Mouse (Mus musculus) liver, embryonic 18 days (tissue): ENCODE measurements around the gene Trim27. TPM values are rescaled to one million over a fixed set of nuclear protein-coding genes. Genes with fewer than 3 reads are reported as not detected.

Experiments
- polyA plus RNA-seq: library from polyadenylated mRNA; depleted of rRNA; stranded (reverse); fragments of >200 nt; gene quantifications from 2 replicates; pipeline ENCODE4 v1.2.3, GENCODE M21; 2012; rRNA removed

Trim27 gene
- 22.8 and 23.6 TPM in 2 replicates for polyA plus RNA-seq

GRCm38 (mm10) chr13:21179367-21179723, at the start of gene Trim27:
Trim27 (plus strand) TSS chr13:21179445.

GRCm38 (mm10) chr13:21145767-21146166, 33.5 kb upstream of the Trim27 start, which contains the start of gene Olfr1368:
Olfr1368 (minus strand) TSS chr13:21145867.

Other genes with a start within 250 kb of the Trim27 start
- gene Olfr1370, start 104.5 kb upstream of the Trim27 start, polyA plus RNA-seq: not detected in 2 replicates
- gene Olfr1369-ps1, start 68.0 kb upstream of the Trim27 start, polyA plus RNA-seq: not detected in 2 replicates
- not detected in 2 replicates for gene Olfr263, start 49.8 kb upstream of the Trim27 start, polyA plus RNA-seq
- not detected in 2 replicates for gene Olfr1368, start 33.6 kb upstream of the Trim27 start, polyA plus RNA-seq
- gene Gpx5, start 113.3 kb downstream of the Trim27 start, polyA plus RNA-seq: not detected in 2 replicates
- not detected in 2 replicates for gene Gpx6, start 132.7 kb downstream of the Trim27 start, polyA plus RNA-seq
- gene Olfr1367, start 167.5 kb downstream of the Trim27 start, polyA plus RNA-seq: not detected in 2 replicates
- 2.2 and 2.4 TPM in 2 replicates for gene Zscan12, start 183.4 kb downstream of the Trim27 start, polyA plus RNA-seq
- 29.4 and 29.5 TPM in 2 replicates for gene Zkscan3, start 223.3 kb downstream of the Trim27 start, polyA plus RNA-seq